Mouse (Mus musculus) gastrocnemius, adult 2 months (tissue): ENCODE data around the gene Guca1a. TPM values are rescaled to one million over a fixed set of nuclear protein-coding genes. Genes with fewer than 3 reads are reported as not detected.

Experiments used
- DNase-seq: peaks from one replicate; pipeline ENCODE4 v3.0.0; 2022
- H3K27ac ChIP-seq: fragments of 200-600 bp; 2 replicates; pipeline ENCODE4 v1.8.1; 2022; ENCODE audit warnings: mild to moderate bottlenecking
- H3K4me3 ChIP-seq: fragments of 200-600 bp; 2 replicates; pipeline ENCODE4 v1.8.1; 2022; ENCODE audit warnings: mild to moderate bottlenecking, moderate library complexity
- CTCF ChIP-seq: fragments of 200-600 bp; IDR thresholded peaks from 2 replicates; pipeline ENCODE4 v1.8.1; 2022; ENCODE audit warnings: antibody characterized with exemption, mild to moderate bottlenecking, moderate library complexity
- intact Hi-C: fragments of 180-260 bp; cut with DNase I; formaldehyde crosslinking; loops from one replicate; pipeline ENCODE4 v1.15.1; 2025
- total RNA-seq, 2 experiments: library from RNA; stranded (reverse); gene quantifications; 2 replicates each; pipeline ENCODE4 v1.2.3; 2021

Gene Guca1a
- total RNA-seq, 2 experiments from 2014 or later, result not detected

- Histone ChIP-seq H3K4me3 (no peak overlapping the region), H3K27ac (no peak overlapping the region)
- no peak for TF ChIP-seq CTCF
- intact Hi-C loops, result loop anchor here (2.0 kb wide), 1 partner anchor 75 kb away; no protein-coding TSS in a partner anchor
- DNase-seq, result no peak
These were observed 7.6 kb upstream of the Guca1a start for GRCm38 (mm10) chr17:47407717-47408557.

DNA sequence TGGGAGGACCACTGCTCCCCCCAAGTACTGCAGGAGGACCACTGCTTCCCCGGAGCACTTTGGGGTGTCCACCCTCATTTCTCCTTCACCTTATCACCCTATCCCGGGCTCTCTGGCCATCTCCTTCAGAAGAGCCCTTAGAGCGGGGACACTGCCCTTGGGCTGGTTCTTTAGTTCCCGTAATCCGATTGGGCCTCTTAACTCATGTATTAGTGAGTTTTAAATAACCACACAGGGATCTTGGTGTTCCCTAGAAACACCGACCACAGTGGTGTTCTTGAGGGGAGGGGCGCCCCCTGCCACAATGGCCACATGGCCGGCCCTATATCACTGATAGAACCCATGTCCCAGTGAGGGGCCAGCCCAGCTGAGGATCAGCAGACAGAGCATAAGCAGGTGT, 1.3 kb downstream of the Guca1a start:
- no peak for TF ChIP-seq CTCF
- Histone ChIP-seq H3K4me3 (no peak overlapping the region), H3K27ac (no peak overlapping the region)
- no peak for DNase-seq
- intact Hi-C loops, result no loop called here

- peak; percentile 56 for DNase-seq
- no peak for TF ChIP-seq CTCF
- Histone ChIP-seq H3K4me3 (peak overlapping the region; percentile 69), H3K27ac (no peak overlapping the region)
- intact Hi-C loops, result no loop called here
These were observed 4.9 kb downstream of the Guca1a start for GRCm38 (mm10) chr17:47395376-47395913.

DNA sequence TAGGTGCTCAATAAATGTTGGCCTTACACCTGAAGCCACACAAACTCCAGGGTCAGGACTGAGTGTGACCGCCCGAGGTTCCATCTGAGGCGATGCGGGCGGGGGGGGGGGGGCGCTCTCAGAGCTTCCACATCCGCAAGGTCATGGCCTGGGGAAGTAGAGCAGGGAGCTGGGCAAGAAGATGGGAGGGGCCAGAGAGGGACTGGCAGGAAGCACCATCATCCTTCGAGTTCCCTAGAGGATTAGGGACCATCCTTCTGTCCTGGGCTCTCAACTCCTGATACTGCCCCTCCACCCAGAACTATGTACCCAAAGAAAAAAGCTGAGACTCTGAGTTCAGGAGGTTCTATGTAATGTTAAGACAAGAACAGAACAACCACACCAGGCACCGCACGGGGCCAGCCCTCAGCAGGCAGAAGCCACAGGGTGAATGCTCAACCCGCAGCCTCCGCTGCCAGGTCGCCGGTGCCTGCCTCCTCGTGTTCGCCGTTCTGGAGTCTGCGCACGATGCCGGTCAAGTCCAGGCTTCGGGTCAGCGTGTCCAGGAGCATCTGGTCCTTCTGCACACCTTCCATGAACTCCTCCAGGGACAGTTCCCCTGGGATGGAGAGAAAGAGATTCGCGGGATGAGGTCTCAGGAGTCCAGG, 6.0 kb downstream of the Guca1a start:
- no peak for TF ChIP-seq CTCF
- DNase-seq, result no peak
- Histone ChIP-seq H3K4me3 (peak overlapping the region; percentile 69), H3K27ac (no peak overlapping the region)
- intact Hi-C loops, result no loop called here

- H3K27ac ChIP-seq, result no peak overlapping the region
- DNase-seq, result peak; percentile 44
- H3K4me3 ChIP-seq, result no peak overlapping the region
- intact Hi-C loops, result loop anchor here (5.0 kb wide), 1 partner anchor 96 kb away; no protein-coding TSS in a partner anchor
- peak; percentile 76 for TF ChIP-seq CTCF
These were observed 13.7 kb downstream of the Guca1a start for GRCm38 (mm10) chr17:47386649-47387048.

GRCm38 (mm10) chr17:47385145-47385544, 15.2 kb downstream of the Guca1a start, which contains the start of gene Guca1b:
Guca1b (plus strand) TSS chr17:47385393.
- TF ChIP-seq CTCF, result no peak
- H3K27ac ChIP-seq, result no peak within 1 kb of the TSS
- no peak for DNase-seq
- H3K4me3 ChIP-seq, result no peak within 1 kb of the TSS
- intact Hi-C loops, result loop anchor here (5.0 kb wide), 1 partner anchor 97 kb away; no protein-coding TSS in a partner anchor

GRCm38 (mm10) chr17:47384064-47384463, 16.3 kb downstream of the Guca1a start:
- intact Hi-C loops, result no loop called here
- TF ChIP-seq CTCF, result peak; percentile 31
- DNase-seq, result no peak
- Histone ChIP-seq H3K27ac (no peak overlapping the region), H3K4me3 (no peak overlapping the region)

- no peak overlapping the region for H3K4me3 ChIP-seq
- DNase-seq, result no peak
- no peak overlapping the region for H3K27ac ChIP-seq
- TF ChIP-seq CTCF, result no peak
- intact Hi-C loops, result no loop called here
These were observed 17.1 kb downstream of the Guca1a start for GRCm38 (mm10) chr17:47383266-47383665.

- intact Hi-C loops, result no loop called here
- Histone ChIP-seq H3K4me3 (no peak overlapping the region), H3K27ac (no peak overlapping the region)
- no peak for TF ChIP-seq CTCF
- DNase-seq, result no peak
These were observed 18.5 kb downstream of the Guca1a start for GRCm38 (mm10) chr17:47381917-47382316.

DNA sequence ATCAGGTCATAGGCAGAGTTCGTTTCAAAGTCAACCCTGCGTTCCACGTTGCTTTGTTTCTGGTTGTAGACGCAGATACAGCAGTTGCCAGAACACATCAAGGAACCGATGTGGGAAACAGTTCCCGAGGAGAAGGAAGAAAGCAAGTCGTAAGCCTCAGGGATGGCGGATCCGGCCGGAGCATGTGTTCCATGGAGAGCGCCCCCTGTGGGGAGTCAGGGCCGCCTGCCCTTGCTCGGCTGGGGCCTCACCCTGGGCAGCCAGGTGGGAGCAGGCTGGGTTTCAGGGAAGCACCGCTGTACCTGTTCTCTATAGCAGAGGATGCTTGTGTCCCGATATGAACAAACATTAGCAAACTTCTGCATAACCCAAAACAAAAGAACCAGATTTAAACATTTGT, 22.3 kb downstream of the Guca1a start:
- H3K27ac ChIP-seq, result no peak overlapping the region
- intact Hi-C loops, result no loop called here
- no peak for DNase-seq
- no peak overlapping the region for H3K4me3 ChIP-seq
- TF ChIP-seq CTCF, result no peak

GRCm38 (mm10) chr17:47376779-47377280, 23.6 kb downstream of the Guca1a start:
- no peak overlapping the region for H3K4me3 ChIP-seq
- no peak for DNase-seq
- intact Hi-C loops, result no loop called here
- TF ChIP-seq CTCF, result no peak
- H3K27ac ChIP-seq, result no peak overlapping the region

- intact Hi-C loops, result no loop called here
- no peak overlapping the region for H3K27ac ChIP-seq
- TF ChIP-seq CTCF, result no peak
- H3K4me3 ChIP-seq, result no peak overlapping the region
- no peak for DNase-seq
These were observed 26.4 kb downstream of the Guca1a start for GRCm38 (mm10) chr17:47373991-47374390.

- intact Hi-C loops, result no loop called here
- Histone ChIP-seq H3K27ac (no peak overlapping the region), H3K4me3 (no peak overlapping the region)
- TF ChIP-seq CTCF, result peak; percentile 79
- peak; percentile 54 for DNase-seq
These were observed 28.9 kb downstream of the Guca1a start for GRCm38 (mm10) chr17:47371451-47371850.
